ENCODE assay signal across 17 mouse cellular contexts in genomic region chr4:140107161-140107560, GRCm38 (mm10).
"Had no signal": no experiment of that assay in that cellular context is flagged by ENCODE, and none has a peak within 500 bp of the region (broad histone marks: within the 10 kb centered on the region; RNA-seq: fewer than 3 reads in every experiment).

No protein-coding gene starts in this region.

- H3K27ac ChIP-seq: lung, embryonic 15.5 days; macrophage; midbrain, embryonic 13.5 days; midbrain, embryonic 15.5 days; neural tube, embryonic 12.5 days; stomach, embryonic 15.5 days; stomach, postnatal 0 days had no signal

- H3K4me1 ChIP-seq: megakaryocyte, embryonic 14.5 days had no signal

- H3K4me3 ChIP-seq: lung, embryonic 15.5 days; megakaryocyte, embryonic 14.5 days; midbrain, embryonic 13.5 days; midbrain, embryonic 15.5 days; neural tube, embryonic 12.5 days; stomach, embryonic 15.5 days had no signal

- ATAC-seq: lung, postnatal 0 days; midbrain, embryonic 13.5 days; midbrain, embryonic 15.5 days had no signal

- H3K36me3 ChIP-seq: lung, embryonic 15.5 days; midbrain, embryonic 13.5 days; midbrain, embryonic 15.5 days; neural tube, embryonic 12.5 days; stomach, embryonic 15.5 days had no signal

- DNase-seq: lung, adult 2 months; lung, postnatal 14 days; lung, postnatal 36 days; right cerebral cortex, postnatal 14 days; thymus, adult 2 months; thymus, postnatal 25 days; thymus, postnatal 4 days had no signal

- H3K9ac ChIP-seq: lung, embryonic 15.5 days; midbrain, embryonic 13.5 days; midbrain, embryonic 15.5 days; neural tube, embryonic 12.5 days; stomach, embryonic 15.5 days had no signal

- H3K9me3 ChIP-seq: lung, embryonic 15.5 days; midbrain, embryonic 13.5 days; midbrain, embryonic 15.5 days; neural tube, embryonic 12.5 days; stomach, embryonic 15.5 days had no signal

- H3K4me2 ChIP-seq: lung, embryonic 15.5 days; midbrain, embryonic 11.5 days; midbrain, embryonic 13.5 days; midbrain, embryonic 15.5 days; neural tube, embryonic 12.5 days; stomach, embryonic 15.5 days had no signal
